Mouse (Mus musculus) stomach, postnatal 0 days (tissue): ENCODE measurements around the gene Nr2e1. TPM values are rescaled to one million over a fixed set of nuclear protein-coding genes. Genes with fewer than 3 reads are reported as not detected.
A peak's percentile ranks its signal among the peaks of the same experiment; 100 is the strongest.

Source experiments
- ATAC-seq: fragments of 200-750 bp; cut with Nextera tagmentation; 2 replicates; pipeline ENCODE4 v1.8.0; 2017; ENCODE audit not compliant: low FRiP score, low TSS enrichment
- DNase-seq: peaks from one replicate; pipeline ENCODE4 v3.0.0-alpha.2; 2016; ENCODE audit warnings: low spot score
- H3K27ac ChIP-seq: fragments of 300-500 bp; sonication (generic); replicated peaks from 2 replicates; pipeline ENCODE4 v1.5.1; 2014; ENCODE audit warnings: mild to moderate bottlenecking, control low read depth
- H3K27me3 ChIP-seq: fragments of 300-500 bp; sonication (generic); 2 replicates; pipeline ENCODE4 v1.6.1; 2014; ENCODE audit warnings: low read length; ENCODE audit not compliant: control insufficient read depth, insufficient read depth
- H3K36me3 ChIP-seq: fragments of 300-500 bp; sonication (generic); 2 replicates; pipeline ENCODE4 v1.6.1; 2014; ENCODE audit warnings: low read length, mixed read lengths; ENCODE audit not compliant: control insufficient read depth, insufficient read depth
- H3K4me1 ChIP-seq: fragments of 300-500 bp; sonication (generic); replicated peaks from 2 replicates; pipeline ENCODE4 v1.6.1; 2014; ENCODE audit warnings: antibody characterized with exemption; ENCODE audit not compliant: control insufficient read depth, insufficient read depth
- H3K4me2 ChIP-seq: fragments of 300-500 bp; sonication (generic); replicated peaks from 2 replicates; pipeline ENCODE4 v1.6.1; 2014; ENCODE audit warnings: low read depth, mild to moderate bottlenecking, control low read depth, moderate library complexity
- H3K4me3 ChIP-seq: fragments of 300-500 bp; sonication (generic); 2 replicates; pipeline ENCODE4 v1.5.1; 2014; ENCODE audit warnings: low read depth, low read length, control low read depth
- H3K9ac ChIP-seq: fragments of 300-500 bp; sonication (generic); 2 replicates; pipeline ENCODE4 v1.6.1; 2014; ENCODE audit warnings: mild to moderate bottlenecking, low read length, control low read depth, mixed read lengths
- H3K9me3 ChIP-seq: fragments of 300-500 bp; sonication (generic); 2 replicates; pipeline ENCODE4 v1.6.1; 2016; ENCODE audit warnings: low read length; ENCODE audit not compliant: control insufficient read depth
- CTCF ChIP-seq: IDR thresholded peaks from 2 replicates; pipeline ENCODE4 v1.5.1; 2016; ENCODE audit warnings: antibody characterized with exemption, low read depth, mild to moderate bottlenecking, moderate library complexity
- EP300 ChIP-seq: optimal IDR thresholded peaks from 2 replicates; pipeline ENCODE3; 2016; ENCODE audit warnings: antibody characterized with exemption
- WGBS: fragments of 180-500 bp; shearing (Covaris S2); extraction: QIAGEN DNeasy Blood & Tissue Kit; methylation state at CpG from one replicate; pipeline ENCODE4 v1.1.7; 2014; 5-methylcytosine and 5-hydroxymethylcytosine counted together
- polyA plus RNA-seq: library from polyadenylated mRNA; unstranded; fragments of >200 nt; fragmentation: Nextera tagmentation; extraction: Ambion mirVana; gene quantifications from 2 replicates; pipeline ENCODE4 v1.2.1, GENCODE M21; 2015

The Nr2e1 gene
- polyA plus RNA-seq, 1 experiment from 2014 or later, result not detected

DNA sequence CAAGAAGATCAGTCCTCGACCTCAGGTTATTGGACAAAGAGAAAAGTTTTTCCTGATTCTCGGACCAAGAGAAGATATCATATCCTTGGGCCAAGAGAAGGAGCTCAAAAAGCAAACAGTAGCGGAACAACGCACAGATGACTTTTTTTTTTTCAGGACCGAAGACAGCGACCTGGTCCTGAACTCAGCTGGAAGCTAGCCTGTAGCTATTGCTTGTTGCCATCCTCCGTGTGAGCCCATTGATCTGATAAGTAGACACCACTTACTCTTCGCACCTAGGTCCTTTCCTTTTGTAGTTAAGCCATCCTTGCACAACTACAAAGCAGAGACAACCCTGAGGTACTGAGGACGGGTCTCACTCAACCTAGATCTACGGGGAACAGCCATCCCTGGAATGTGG, 8.8 kb downstream of the Nr2e1 start:
- Histone ChIP-seq H3K9ac (no peak overlapping the region), H3K27me3 (peaks cover 32% of the 10 kb centered on the region), H3K4me3 (no peak overlapping the region), H3K27ac (no peak overlapping the region), H3K9me3 (no peaks in the 10 kb centered on the region), H3K4me1 (no peaks in the 10 kb centered on the region), H3K4me2 (no peak overlapping the region), H3K36me3 (no peaks in the 10 kb centered on the region)
- TF ChIP-seq CTCF, result no peak
- TF ChIP-seq EP300, result no peak
- under 1% methylated on average over 10 of the region's 10 CpGs for WGBS
- no peak for DNase-seq
- ATAC-seq, result 0 out of 2 replicates have a peak, but pooled peaks have one; percentile 18

GRCm38 (mm10) chr10:42572971-42573370, 10.5 kb downstream of the Nr2e1 start:
- H3K9ac ChIP-seq, result no peak overlapping the region
- no peaks in the 10 kb centered on the region for H3K36me3 ChIP-seq
- DNase-seq, result no peak
- no peaks in the 10 kb centered on the region for H3K4me1 ChIP-seq
- H3K9me3 ChIP-seq, result no peaks in the 10 kb centered on the region
- H3K4me2 ChIP-seq, result no peak overlapping the region
- no peak overlapping the region for H3K27ac ChIP-seq
- TF ChIP-seq CTCF (no peak), EP300 (no peak)
- 2% methylated on average over 15 of the region's 15 CpGs for WGBS
- no peak for ATAC-seq
- H3K27me3 ChIP-seq, result peaks cover 31% of the 10 kb centered on the region
- H3K4me3 ChIP-seq, result no peak overlapping the region

DNA sequence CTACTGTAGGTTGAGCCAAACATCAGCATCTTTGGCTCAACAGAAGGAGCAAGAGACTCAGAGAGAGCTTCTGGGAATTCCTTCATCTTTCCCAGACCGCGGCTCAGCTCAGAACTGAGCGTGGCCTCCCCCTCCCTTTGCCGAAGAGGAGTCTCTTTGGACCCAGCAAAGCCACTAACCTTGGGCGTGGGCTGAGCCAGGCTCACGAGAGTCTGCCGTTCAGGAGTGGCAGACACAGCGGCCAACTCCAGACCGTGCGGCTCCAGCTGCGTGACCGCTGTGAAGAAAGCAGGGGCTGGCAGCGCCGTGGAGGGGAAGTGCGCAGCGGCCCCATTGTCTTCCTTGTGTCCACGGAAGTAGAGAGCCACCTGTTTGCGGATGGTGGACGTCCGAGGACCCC, 10.9 kb downstream of the Nr2e1 start:
- DNase-seq, result no peak
- Histone ChIP-seq H3K4me3 (no peak overlapping the region), H3K4me1 (no peaks in the 10 kb centered on the region), H3K9ac (no peak overlapping the region), H3K4me2 (no peak overlapping the region), H3K36me3 (no peaks in the 10 kb centered on the region), H3K9me3 (no peaks in the 10 kb centered on the region), H3K27me3 (peaks cover 31% of the 10 kb centered on the region), H3K27ac (no peak overlapping the region)
- ATAC-seq, result no peak
- TF ChIP-seq EP300, result no peak
- no peak for TF ChIP-seq CTCF
- 1% methylated on average over 20 of the region's 20 CpGs for WGBS

GRCm38 (mm10) chr10:42562272-42562671, 21.2 kb downstream of the Nr2e1 start:
- Histone ChIP-seq H3K27ac (no peak overlapping the region), H3K9ac (no peak overlapping the region), H3K36me3 (no peaks in the 10 kb centered on the region), H3K4me1 (no peaks in the 10 kb centered on the region), H3K4me2 (no peak overlapping the region), H3K27me3 (no peaks in the 10 kb centered on the region), H3K9me3 (no peaks in the 10 kb centered on the region), H3K4me3 (no peak overlapping the region)
- under 1% methylated on average over 12 of the region's 12 CpGs for WGBS
- ATAC-seq (no peak), DNase-seq (peak; percentile 54)
- TF ChIP-seq EP300, result no peak
- no peak for TF ChIP-seq CTCF

- no peaks in the 10 kb centered on the region for H3K27me3 ChIP-seq
- TF ChIP-seq CTCF (no peak), EP300 (no peak)
- H3K36me3 ChIP-seq, result no peaks in the 10 kb centered on the region
- no peak overlapping the region for H3K4me3 ChIP-seq
- H3K4me2 ChIP-seq, result no peak overlapping the region
- H3K27ac ChIP-seq, result no peak overlapping the region
- ATAC-seq, result no peak
- no peaks in the 10 kb centered on the region for H3K9me3 ChIP-seq
- H3K9ac ChIP-seq, result no peak overlapping the region
- WGBS, result 70% methylated on average over 5 of the region's 5 CpGs
- no peak for DNase-seq
- no peaks in the 10 kb centered on the region for H3K4me1 ChIP-seq
These were observed 23.7 kb downstream of the Nr2e1 start for GRCm38 (mm10) chr10:42559581-42560200.

DNA sequence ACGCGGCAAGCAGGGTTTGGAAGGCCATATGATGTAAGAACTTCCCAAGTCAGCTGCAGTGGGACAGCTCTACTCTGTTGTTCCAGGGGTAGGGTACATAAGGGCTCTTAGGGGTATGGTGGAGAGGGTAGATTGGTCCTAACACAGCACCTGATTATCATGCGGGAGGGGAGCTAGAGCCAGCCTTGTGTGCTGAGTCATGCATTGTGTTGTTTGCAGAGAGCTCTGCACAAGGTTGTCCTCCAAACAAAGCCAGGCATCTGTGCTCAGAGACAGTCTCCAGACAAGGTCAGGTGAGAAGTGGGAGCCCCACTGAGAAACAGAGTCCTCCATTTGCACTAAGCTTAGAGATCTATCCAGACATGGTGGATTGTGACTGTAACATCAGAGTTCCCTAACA, 36.9 kb downstream of the Nr2e1 start:
- no peaks in the 10 kb centered on the region for H3K36me3 ChIP-seq
- no peaks in the 10 kb centered on the region for H3K9me3 ChIP-seq
- H3K4me2 ChIP-seq, result no peak overlapping the region
- no peaks in the 10 kb centered on the region for H3K27me3 ChIP-seq
- ATAC-seq (no peak), DNase-seq (no peak)
- no peaks in the 10 kb centered on the region for H3K4me1 ChIP-seq
- WGBS, result 85% methylated on average over 3 of the region's 3 CpGs
- TF ChIP-seq EP300, result no peak
- no peak for TF ChIP-seq CTCF
- H3K4me3 ChIP-seq, result no peak overlapping the region
- H3K27ac ChIP-seq, result no peak overlapping the region
- no peak overlapping the region for H3K9ac ChIP-seq
